In the genomic region with DNA sequence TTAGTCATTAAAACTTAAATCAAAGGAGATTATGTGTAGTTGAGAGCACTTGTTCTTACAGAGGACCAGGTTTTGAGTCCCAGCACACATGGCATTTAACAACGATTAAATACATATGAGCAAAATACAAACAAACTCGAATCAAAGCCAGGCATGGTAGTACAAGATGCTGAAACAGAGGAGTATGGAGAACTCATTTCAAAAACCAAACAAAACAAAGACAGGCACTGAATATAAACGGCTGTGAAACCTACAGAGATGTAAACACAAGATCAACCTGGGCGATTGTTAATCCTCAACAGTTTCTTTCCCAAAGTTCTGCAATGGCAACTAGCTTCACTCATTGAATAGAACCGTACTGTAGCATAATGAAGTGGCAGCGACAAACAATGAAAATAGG, we compare ENCODE assay signal across 8 mouse cellular contexts. TPM values are rescaled to one million over a fixed set of nuclear protein-coding genes. Genes with fewer than 3 reads are reported as not detected.
A peak's percentile ranks its signal among the peaks of the same experiment; 100 is the strongest.
DNase-seq lines count a peak whose midpoint lies in the region; ATAC-seq and TF ChIP-seq lines count a peak whose summit lies in the region.

No protein-coding gene starts in this region.

- WGBS in heart, postnatal 0 days: 36% methylated on average over 6 of the region's 6 CpGs
- WGBS in embryonic facial prominence, embryonic 10.5 days: 39% methylated on average over 6 of the region's 6 CpGs
- WGBS in hindbrain, embryonic 16.5 days: 39% methylated on average over 6 of the region's 6 CpGs
- WGBS in midbrain, embryonic 14.5 days: 36% methylated on average over 6 of the region's 6 CpGs

- intact Hi-C loops in heart, postnatal 14 days (cut with DNase I): no loop called here

- H3K27ac ChIP-seq in heart, postnatal 0 days (ENCODE audit: low read depth): no peak overlapping the region
- H3K27ac ChIP-seq in embryonic facial prominence, embryonic 10.5 days (replicated peaks): no peak overlapping the region
- no peak overlapping the region for H3K27ac ChIP-seq in hindbrain, embryonic 16.5 days (ENCODE audit: low read depth, low read length)
- no peak overlapping the region for H3K27ac ChIP-seq in midbrain, embryonic 14.5 days (replicated peaks; ENCODE audit: low read depth, low read length)

- H3K4me1 ChIP-seq in heart, postnatal 0 days (ENCODE audit: control insufficient read depth, insufficient read depth): peaks cover 16% of the 10 kb centered on the region; the same call in 1 of the 2 replicates
- peaks cover 18% of the 10 kb centered on the region for H3K4me1 ChIP-seq in embryonic facial prominence, embryonic 10.5 days
- peaks cover 6% of the 10 kb centered on the region for H3K4me1 ChIP-seq in hindbrain, embryonic 16.5 days (ENCODE audit: control insufficient read depth, insufficient read depth, low read depth, low read length)
- H3K4me1 ChIP-seq in midbrain, embryonic 14.5 days (ENCODE audit: control insufficient read depth, insufficient read depth, low read length): peaks cover 15% of the 10 kb centered on the region; the same call in 1 of the 2 replicates

- no peak for TF ChIP-seq CTCF in heart, postnatal 0 days (IDR thresholded peaks at IDR 0.05; ENCODE audit: low read depth)

- no peaks in the 10 kb centered on the region for H3K27me3 ChIP-seq in heart, postnatal 0 days (ENCODE audit: control insufficient read depth, insufficient read depth, low read length)
- no peaks in the 10 kb centered on the region for H3K27me3 ChIP-seq in embryonic facial prominence, embryonic 10.5 days (replicated peaks; ENCODE audit: low read depth, poor library complexity, severe bottlenecking)
- H3K27me3 ChIP-seq in hindbrain, embryonic 16.5 days (replicated peaks; ENCODE audit: control insufficient read depth, insufficient read depth, low read length): no peaks in the 10 kb centered on the region
- no peaks in the 10 kb centered on the region for H3K27me3 ChIP-seq in midbrain, embryonic 14.5 days (ENCODE audit: control insufficient read depth, insufficient read depth, low read length)

- ATAC-seq in heart, postnatal 0 days (ENCODE audit: insufficient read depth, low read depth): no peak
- no peak for ATAC-seq in hindbrain, embryonic 16.5 days
- no peak for ATAC-seq in midbrain, embryonic 14.5 days (ENCODE audit: low FRiP score, low TSS enrichment)

- H3K9ac ChIP-seq in heart, postnatal 0 days (replicated peaks; ENCODE audit: low read depth, low read length): no peak overlapping the region
- peak overlapping the region; percentile 32; the same call in 1 of the 2 replicates for H3K9ac ChIP-seq in hindbrain, embryonic 16.5 days (ENCODE audit: low read depth, low read length)
- no peak overlapping the region; the same call in 1 of the 2 replicates for H3K9ac ChIP-seq in midbrain, embryonic 14.5 days (replicated peaks; ENCODE audit: low read length)

- no peak for TF ChIP-seq EP300 in heart, postnatal 0 days (IDR thresholded peaks at IDR 0.05; ENCODE audit: low read depth)

- H3K4me2 ChIP-seq in heart, postnatal 0 days (ENCODE audit: low read depth, low read length): peak overlapping the region; percentile 86
- H3K4me2 ChIP-seq in hindbrain, embryonic 16.5 days (ENCODE audit: low read length): peak overlapping the region; percentile 90
- H3K4me2 ChIP-seq in midbrain, embryonic 14.5 days (ENCODE audit: low read length): peak overlapping the region; percentile 82

- peak overlapping the region; percentile 87 for H3K4me3 ChIP-seq in heart, postnatal 0 days (ENCODE audit: low read depth, low read length)
- peak overlapping the region; percentile 84 for H3K4me3 ChIP-seq in embryonic facial prominence, embryonic 10.5 days
- H3K4me3 ChIP-seq in hindbrain, embryonic 16.5 days (ENCODE audit: low read length): peak overlapping the region; percentile 87
- H3K4me3 ChIP-seq in midbrain, embryonic 14.5 days (replicated peaks; ENCODE audit: low read depth, low read length): peak overlapping the region; percentile 90

- no peak for DNase-seq in heart, postnatal 0 days (ENCODE audit: low spot score)
- DNase-seq in heart, postnatal 14 days: no peak
- DNase-seq in embryonic facial prominence, embryonic 10.5 days (ENCODE audit: low spot score): no peak
- no peak for DNase-seq in midbrain, embryonic 14.5 days
- DNase-seq in layer of hippocampus, postnatal 10 days (ENCODE audit: low spot score in 2 of 2): no peak
- no peak for DNase-seq in spleen, postnatal 4 days (ENCODE audit: low spot score in 2 of 2)
- no peak for DNase-seq in ovary, postnatal 10 days (ENCODE audit: low spot score)

- H3K36me3 ChIP-seq in heart, postnatal 0 days (replicated peaks; ENCODE audit: control insufficient read depth, insufficient read depth, low read length): no peaks in the 10 kb centered on the region
- peaks cover 18% of the 10 kb centered on the region for H3K36me3 ChIP-seq in embryonic facial prominence, embryonic 10.5 days (replicated peaks)
- no peaks in the 10 kb centered on the region for H3K36me3 ChIP-seq in hindbrain, embryonic 16.5 days (ENCODE audit: control insufficient read depth, insufficient read depth, low read length)
- H3K36me3 ChIP-seq in midbrain, embryonic 14.5 days (ENCODE audit: control insufficient read depth, insufficient read depth, low read length): no peaks in the 10 kb centered on the region

- 0 out of 2 replicates have a peak, but pooled peaks cover 4% of the 10 kb centered on the region for H3K9me3 ChIP-seq in heart, postnatal 0 days (replicated peaks; ENCODE audit: control insufficient read depth, low read length)
- H3K9me3 ChIP-seq in embryonic facial prominence, embryonic 10.5 days: no peaks in the 10 kb centered on the region
- no peaks in the 10 kb centered on the region for H3K9me3 ChIP-seq in hindbrain, embryonic 16.5 days (ENCODE audit: control insufficient read depth, low read length)
- no peaks in the 10 kb centered on the region for H3K9me3 ChIP-seq in midbrain, embryonic 14.5 days (ENCODE audit: control insufficient read depth, low read length)

RNA-seq across cellular contexts. Expression of a gene that starts 1.8 kb away (rescaled TPM):
- 64.2 and 69.1 TPM in 2 replicates for total RNA-seq in heart, postnatal 0 days (2014; rRNA removed; ENCODE audit: low replicate concordance)
- 23.2 and 26.8 TPM in 2 replicates for polyA plus RNA-seq in heart, postnatal 0 days (2015; fragmentation: Nextera tagmentation; extraction: Ambion mirVana)
- total RNA-seq in heart, postnatal 14 days (2021): 100 to 1,000 TPM; 106 to 108 TPM
- 38.9 and 39.8 TPM in 2 replicates for polyA plus RNA-seq in embryonic facial prominence, embryonic 10.5 days (2016; fragmentation: Nextera tagmentation; extraction: Ambion mirVana)
- 68.3 and 82.9 TPM in 2 replicates for polyA plus RNA-seq in hindbrain, embryonic 16.5 days (2015; fragmentation: Nextera tagmentation; extraction: Ambion mirVana)
- polyA plus RNA-seq in midbrain, embryonic 14.5 days (2014; fragmentation: Nextera tagmentation; extraction: Ambion mirVana): 87.2 and 117 TPM in 2 replicates
- total RNA-seq in layer of hippocampus, postnatal 10 days (2021): 100 to 1,000 TPM; 199 to 221 TPM

RNA-seq across cellular contexts. Expression of a gene that starts 36.1 kb away (rescaled TPM):
- 20.8 and 41.0 TPM in 2 replicates for total RNA-seq in heart, postnatal 0 days (2014; rRNA removed; ENCODE audit: low replicate concordance)
- 22.1 and 22.8 TPM in 2 replicates for polyA plus RNA-seq in heart, postnatal 0 days (2015; fragmentation: Nextera tagmentation; extraction: Ambion mirVana)
- total RNA-seq in heart, postnatal 14 days (2021): 10 to 100 TPM; 25.6 to 26.5 TPM
- 2.3 and 2.5 TPM in 2 replicates for polyA plus RNA-seq in embryonic facial prominence, embryonic 10.5 days (2016; fragmentation: Nextera tagmentation; extraction: Ambion mirVana)
- polyA plus RNA-seq in hindbrain, embryonic 16.5 days (2015; fragmentation: Nextera tagmentation; extraction: Ambion mirVana): 16.0 and 17.1 TPM in 2 replicates
- 3.6 and 5.4 TPM in 2 replicates for polyA plus RNA-seq in midbrain, embryonic 14.5 days (2014; fragmentation: Nextera tagmentation; extraction: Ambion mirVana)
- total RNA-seq in layer of hippocampus, postnatal 10 days (2021): 10 to 100 TPM; 15.2 to 16.3 TPM
